Mouse (Mus musculus) lung, adult 2 months (tissue): ENCODE data around the gene Cwc25.

ENCODE experiments used
- CTCF ChIP-seq: fragments of 200-500 bp; IDR thresholded peaks from 2 replicates; pipeline ENCODE4 v1.5.1; 2011; ENCODE audit warnings: mild to moderate bottlenecking, low read length, control low read depth; ENCODE audit not compliant: insufficient read depth
- POLR2A ChIP-seq: fragments of 200-500 bp; IDR thresholded peaks from 2 replicates; pipeline ENCODE4 v1.6.1; 2011; ENCODE audit warnings: low read depth, mild to moderate bottlenecking, control low read depth, low read length, borderline replicate concordance; ENCODE audit errors: extremely low read depth

GRCm38 (mm10) chr11:97810970-97811369, 44.6 kb upstream of the Cwc25 start:
- TF ChIP-seq CTCF (no peak), POLR2A (no peak)
